Mouse (Mus musculus) hematopoietic multipotent progenitor cell, adult 10-12 weeks (in vitro differentiated cells): ENCODE measurements around the gene Galnt9. TPM values are rescaled to one million over a fixed set of nuclear protein-coding genes. Genes with fewer than 3 reads are reported as not detected.

Experiments used
- polyA plus RNA-seq: library from polyadenylated mRNA; stranded (reverse); fragments of >175 nt; gene quantifications from 2 replicates; pipeline ENCODE4 v1.2.3, GENCODE M21; 2012; ENCODE audit warnings: low replicate concordance

Galnt9 gene
- polyA plus RNA-seq, result 2.0 and 3.4 TPM in 2 replicates

GRCm38 (mm10) chr5:110543951-110544690 lies at the start of gene Galnt9:
Galnt9 (plus strand) TSS chr5:110544355.

GRCm38 (mm10) chr5:110652719-110653648 lies 108.8 kb downstream of the Galnt9 start, which contains the start of the genes Noc4l and Ddx51:
Noc4l (minus strand) TSS chr5:110653417.
Ddx51 (plus strand) TSS chr5:110653451.

Other genes with a start within 250 kb of the Galnt9 start
- gene P2rx2, start 201.1 kb upstream of the Galnt9 start, polyA plus RNA-seq, result not detected in 2 replicates
- not detected in 2 replicates for gene Lrcol1, start 199.6 kb upstream of the Galnt9 start, polyA plus RNA-seq
- 129 and 422 TPM in 2 replicates for gene Fbrsl1, start 95.9 kb upstream of the Galnt9 start, polyA plus RNA-seq
- gene Noc4l, start 109.1 kb downstream of the Galnt9 start, polyA plus RNA-seq, result 51.4 and 62.0 TPM in 2 replicates
- 6.9 and 20.5 TPM in 2 replicates for gene Ddx51, start 109.1 kb downstream of the Galnt9 start, polyA plus RNA-seq
- 107 and 135 TPM in 2 replicates for gene Ep400, start 226.4 kb downstream of the Galnt9 start, polyA plus RNA-seq
- gene Pus1, start 236.3 kb downstream of the Galnt9 start, polyA plus RNA-seq, result 35.2 and 65.9 TPM in 2 replicates